Mouse (Mus musculus) testis, adult 2 months (tissue): ENCODE results near the gene Capn13.

Source experiments
- CTCF ChIP-seq: fragments of 200-500 bp; IDR thresholded peaks from 2 replicates; pipeline ENCODE4 v1.5.1; 2012; ENCODE audit warnings: low read depth, mild to moderate bottlenecking, inconsistent platforms, low read length, moderate library complexity; ENCODE audit not compliant: control insufficient read depth, insufficient read depth, insufficient replicate concordance
- POLR2A ChIP-seq: fragments of 200-500 bp; IDR thresholded peaks from 2 replicates; pipeline ENCODE4 v1.6.1; 2012; ENCODE audit warnings: low read depth, mild to moderate bottlenecking, inconsistent platforms, low read length, moderate library complexity; ENCODE audit not compliant: control insufficient read depth

GRCm38 (mm10) chr17:73275066-73275465, 125.6 kb downstream of the Capn13 start:
- TF ChIP-seq POLR2A (no peak), CTCF (no peak)
